Mouse (Mus musculus): ENCODE results near the gene Anxa4.

Anxa4 gene

GRCm38 (mm10) chr6:86793021-86793815 lies at the start of gene Anxa4:
Gene Anxa4, minus strand, starts transcription at chr6:86793584.
- DNase-seq (ENCODE audit: low read depth in 1 of 2, low spot score in 2 of 2), result peak; percentile 32 to 73

- DNase-seq (ENCODE audit: low read depth in 1 of 2, low spot score in 2 of 2), result no peak
Observed at GRCm38 (mm10) chr6:86841949-86842348, 48.6 kb upstream of the Anxa4 start.

- DNase-seq (ENCODE audit: low read depth in 1 of 2, low spot score in 2 of 2), result no peak
Observed at GRCm38 (mm10) chr6:86839089-86839488, 45.7 kb upstream of the Anxa4 start.

DNA sequence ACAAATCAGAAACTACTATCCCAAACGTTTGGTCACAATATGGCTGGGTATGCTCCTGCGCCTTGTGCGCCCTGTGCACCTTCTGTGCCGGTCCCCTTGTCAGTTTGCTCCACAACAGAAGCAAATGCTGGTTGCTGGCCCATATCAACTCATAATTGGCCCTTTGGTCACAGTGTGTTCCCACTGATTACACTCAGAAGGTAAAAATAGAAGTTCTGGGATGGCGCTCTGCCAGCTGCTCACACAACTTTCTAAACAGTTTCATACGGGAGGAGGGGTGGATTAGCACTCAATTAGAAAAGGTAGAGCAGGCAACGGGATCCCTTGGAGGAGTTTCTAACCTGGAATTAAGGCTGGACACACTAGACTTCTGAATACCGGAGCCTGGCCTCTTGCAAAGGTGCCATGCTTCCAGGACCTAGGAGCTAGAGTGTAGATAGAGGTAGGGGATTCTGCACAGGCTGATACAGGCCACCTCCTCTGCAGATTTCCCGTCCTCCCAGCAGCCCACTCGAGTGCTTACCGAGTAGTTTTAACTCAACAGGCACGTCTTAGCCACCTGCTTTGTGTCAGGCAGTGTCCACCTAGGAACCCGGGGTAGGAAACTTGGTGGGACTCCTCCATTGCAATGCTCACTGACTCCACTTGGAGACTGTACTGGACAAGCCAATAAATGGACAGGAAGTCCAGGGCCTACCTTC lies 39.6 kb upstream of the Anxa4 start:
- no peak for DNase-seq (ENCODE audit: low read depth in 1 of 2, low spot score in 2 of 2)

GRCm38 (mm10) chr6:86830738-86831500 lies 37.5 kb upstream of the Anxa4 start:
- no peak for DNase-seq (ENCODE audit: low read depth in 1 of 2, low spot score in 2 of 2)

DNA sequence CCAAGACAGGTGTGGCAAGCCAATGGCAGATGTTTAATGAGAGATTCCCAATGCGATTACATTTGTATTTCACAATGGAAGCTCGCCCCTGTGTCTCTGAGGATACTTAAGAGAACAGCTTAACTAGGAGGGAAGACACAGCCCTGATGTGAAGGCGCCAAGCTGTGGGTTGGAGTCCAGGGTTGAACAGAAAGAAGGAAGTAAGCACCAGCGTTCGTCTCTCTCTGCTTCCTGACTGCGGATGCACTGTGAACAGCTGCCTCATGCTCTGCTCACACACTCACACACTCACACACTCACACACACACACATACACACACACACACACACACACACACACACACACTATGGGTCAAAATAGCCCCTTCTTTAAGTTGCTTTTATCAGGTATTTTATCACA lies 36.4 kb upstream of the Anxa4 start:
- no peak for DNase-seq (ENCODE audit: low read depth in 1 of 2, low spot score in 2 of 2)

- no peak for DNase-seq (ENCODE audit: low read depth in 1 of 2, low spot score in 2 of 2)
Observed at GRCm38 (mm10) chr6:86827432-86827831, 34.0 kb upstream of the Anxa4 start.

- no peak for DNase-seq (ENCODE audit: low read depth in 1 of 2, low spot score in 2 of 2)
Observed at GRCm38 (mm10) chr6:86824401-86824800, 31.0 kb upstream of the Anxa4 start.

DNA sequence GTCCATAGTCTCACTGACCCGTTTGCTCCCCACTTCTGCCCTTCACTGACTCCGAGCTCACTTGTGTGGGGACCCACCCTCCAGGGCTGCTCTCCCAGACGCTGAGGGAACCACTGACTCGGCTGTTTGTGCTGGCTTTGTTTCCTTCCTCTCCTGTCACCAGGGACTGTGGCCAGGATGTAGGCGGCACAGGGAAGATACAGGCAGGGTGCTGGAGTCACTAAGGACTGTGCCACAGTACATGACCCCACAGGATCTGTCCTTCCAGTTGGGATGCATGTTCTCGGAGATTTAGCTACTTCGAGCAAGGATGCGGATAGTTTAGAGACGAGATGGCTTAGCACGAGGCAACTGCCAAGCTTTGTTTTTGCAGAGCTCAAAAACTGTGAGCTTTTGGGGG lies 30.4 kb upstream of the Anxa4 start:
- no peak for DNase-seq (ENCODE audit: low read depth in 1 of 2, low spot score in 2 of 2)

DNA sequence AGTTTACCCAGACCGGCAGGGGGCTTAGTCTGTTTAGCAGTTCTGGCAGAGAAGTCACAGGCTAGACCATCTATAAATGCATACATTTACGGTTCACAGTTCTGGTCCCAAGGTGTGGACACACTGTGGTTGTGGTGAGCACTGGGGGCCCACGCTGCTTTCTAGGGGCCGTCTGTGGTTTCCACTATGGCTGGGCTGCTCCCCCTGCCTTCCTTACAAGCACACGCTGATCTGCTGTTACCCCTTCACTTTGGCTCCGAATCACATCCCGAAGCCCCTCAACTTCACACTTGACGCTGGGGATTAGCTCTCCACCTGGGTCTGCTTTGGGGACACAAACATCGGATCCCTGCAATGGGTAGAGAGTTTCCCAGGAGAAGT lies 29.7 kb upstream of the Anxa4 start:
- DNase-seq (ENCODE audit: low read depth in 1 of 2, low spot score in 2 of 2), result no peak

- no peak for DNase-seq (ENCODE audit: low read depth in 1 of 2, low spot score in 2 of 2)
Observed at GRCm38 (mm10) chr6:86822285-86823050, 29.1 kb upstream of the Anxa4 start.

DNA sequence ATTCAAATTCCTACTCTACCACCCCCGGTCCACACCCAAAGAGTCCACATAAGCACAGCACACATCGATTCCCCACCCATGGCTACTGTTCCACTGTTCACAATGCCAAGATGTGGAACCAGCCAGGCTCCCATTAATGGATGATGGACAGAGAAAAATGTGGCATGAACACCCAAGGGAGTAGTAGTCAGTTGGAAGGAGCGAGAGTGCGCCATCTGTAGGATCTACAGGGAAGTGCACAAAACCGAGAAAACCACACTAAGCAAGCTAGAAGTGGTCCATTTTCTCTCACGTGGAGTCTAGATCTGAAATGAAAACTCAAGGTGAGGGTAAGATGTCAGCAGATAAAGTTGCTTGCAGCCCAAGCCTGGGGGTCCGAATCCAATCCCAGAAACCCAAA lies 27.3 kb upstream of the Anxa4 start:
- DNase-seq (ENCODE audit: low read depth in 1 of 2, low spot score in 2 of 2), result no peak

- DNase-seq (ENCODE audit: low read depth in 1 of 2, low spot score in 2 of 2), result no peak
Observed at GRCm38 (mm10) chr6:86819926-86820325, 26.5 kb upstream of the Anxa4 start.

DNA sequence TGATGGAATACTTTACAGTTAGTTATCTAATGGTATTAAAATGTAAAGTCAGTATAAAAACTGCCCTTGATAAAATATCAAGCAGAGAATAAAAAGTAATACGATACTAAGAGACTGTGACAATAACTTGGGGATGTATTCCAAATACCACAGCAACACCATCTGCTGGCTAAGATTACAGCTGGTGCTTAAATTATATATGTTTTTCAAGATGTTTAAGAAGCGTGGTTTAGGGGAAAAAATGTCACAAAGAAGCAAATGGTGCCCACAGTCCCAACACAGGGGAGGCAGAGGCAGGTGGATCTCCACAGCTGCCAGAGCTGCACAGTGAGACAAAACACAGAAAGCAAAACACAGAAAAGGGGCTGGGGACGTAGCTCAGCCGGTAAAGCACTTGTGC lies 25.5 kb upstream of the Anxa4 start:
- DNase-seq (ENCODE audit: low read depth in 1 of 2, low spot score in 2 of 2), result no peak

DNA sequence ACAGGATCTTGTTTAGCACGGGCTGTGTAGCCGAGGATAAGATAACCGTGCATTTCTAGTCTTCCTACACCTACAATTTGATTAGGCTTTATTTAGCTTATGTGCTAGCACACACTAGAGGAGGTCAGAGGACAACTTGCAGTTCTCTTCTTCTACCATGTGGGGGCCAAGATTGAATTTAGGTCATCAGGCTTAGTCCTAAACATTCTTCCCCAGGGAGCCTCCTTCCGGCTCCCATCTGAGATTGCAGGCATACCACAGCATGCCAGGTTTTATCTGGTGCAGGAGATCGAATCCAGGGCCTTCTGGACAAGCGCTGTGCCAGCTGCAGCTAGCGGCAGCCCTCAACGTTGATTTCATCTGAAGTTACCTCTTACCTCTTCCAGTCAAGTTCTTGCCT lies 23.2 kb upstream of the Anxa4 start:
- DNase-seq (ENCODE audit: low read depth in 1 of 2, low spot score in 2 of 2), result no peak

DNA sequence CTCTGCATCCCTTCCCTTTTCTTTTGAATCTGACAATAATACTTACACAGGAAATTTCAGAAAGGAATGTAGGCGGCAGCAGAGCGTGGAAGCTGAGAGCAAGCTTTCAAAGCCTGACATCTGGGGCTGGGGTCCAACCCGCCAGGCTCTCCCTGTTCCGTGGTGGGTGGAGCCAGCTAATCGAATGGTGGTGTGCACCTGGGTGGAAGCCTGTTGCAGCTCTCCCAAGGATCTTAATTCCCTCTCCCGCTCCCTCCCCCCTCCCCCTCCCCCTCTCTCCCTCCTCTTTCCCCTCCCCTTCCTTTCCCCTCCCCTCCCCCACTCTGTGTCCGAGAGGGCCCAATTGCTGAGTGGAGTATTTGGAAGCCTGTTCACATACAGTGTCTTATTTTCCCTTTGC lies 22.1 kb upstream of the Anxa4 start:
- DNase-seq (ENCODE audit: low read depth in 1 of 2, low spot score in 2 of 2), result no peak

GRCm38 (mm10) chr6:86814926-86815325 lies 21.5 kb upstream of the Anxa4 start:
- DNase-seq (ENCODE audit: low read depth in 1 of 2, low spot score in 2 of 2), result no peak

GRCm38 (mm10) chr6:86813341-86813740 lies 20.0 kb upstream of the Anxa4 start:
- DNase-seq (ENCODE audit: low read depth in 1 of 2, low spot score in 2 of 2), result no peak

DNA sequence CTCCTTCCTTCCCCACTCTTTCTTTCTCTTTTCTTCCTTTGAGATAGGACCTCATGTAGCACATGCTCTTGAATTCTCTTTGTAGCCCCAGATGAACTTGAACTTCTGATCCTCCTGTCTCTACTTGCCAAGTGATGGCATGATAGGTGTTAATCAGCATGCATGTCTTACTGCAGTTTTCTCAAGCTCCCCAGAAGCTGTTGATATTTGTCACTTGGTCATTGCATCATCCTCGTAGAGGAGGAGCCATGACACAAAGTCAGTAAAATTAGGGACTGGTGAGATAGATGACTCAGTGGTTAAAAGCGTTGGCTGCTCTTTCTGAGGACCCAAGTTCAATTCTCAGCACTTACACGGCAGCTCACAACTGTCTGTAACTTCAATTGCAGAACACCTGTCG lies 19.5 kb upstream of the Anxa4 start:
- DNase-seq (ENCODE audit: low read depth in 1 of 2, low spot score in 2 of 2), result no peak

- DNase-seq (ENCODE audit: low read depth in 1 of 2, low spot score in 2 of 2), result peak in 1 of 2 experiments; percentile 31
Observed at GRCm38 (mm10) chr6:86806455-86807086, 13.2 kb upstream of the Anxa4 start.

GRCm38 (mm10) chr6:86804646-86805045 lies 11.3 kb upstream of the Anxa4 start:
- DNase-seq (ENCODE audit: low read depth in 1 of 2, low spot score in 2 of 2), result no peak
